Mouse (Mus musculus) kidney, postnatal 0 days (tissue): Measurements from ENCODE around the gene Slc24a1. TPM values are rescaled to one million over a fixed set of nuclear protein-coding genes. Genes with fewer than 3 reads are reported as not detected.

Source experiments
- ATAC-seq: fragments of 200-750 bp; cut with Nextera tagmentation; replicated peaks from 2 replicates; pipeline ENCODE4 v1.8.0; 2017; ENCODE audit warnings: low read depth, moderate number of reproducible peaks, moderate TSS enrichment, moderate library complexity; ENCODE audit not compliant: low FRiP score
- DNase-seq: peaks from one replicate; pipeline ENCODE4 v3.0.0-alpha.2; 2016; ENCODE audit warnings: low spot score
- H3K27ac ChIP-seq: fragments of 300-500 bp; sonication (generic); 2 replicates; pipeline ENCODE4 v1.5.1; 2014; ENCODE audit warnings: mild to moderate bottlenecking
- H3K27me3 ChIP-seq: fragments of 300-500 bp; sonication (generic); 2 replicates; pipeline ENCODE4 v1.6.1; 2014; ENCODE audit warnings: low read length, mixed read lengths; ENCODE audit not compliant: insufficient read depth
- H3K36me3 ChIP-seq: fragments of 300-500 bp; sonication (generic); 2 replicates; pipeline ENCODE4 v1.6.1; 2014; ENCODE audit warnings: low read length, mixed read lengths; ENCODE audit not compliant: insufficient read depth
- H3K4me1 ChIP-seq: fragments of 300-500 bp; sonication (generic); replicated peaks from 2 replicates; pipeline ENCODE4 v1.6.1; 2014; ENCODE audit warnings: antibody characterized with exemption, low read length, mixed read lengths; ENCODE audit not compliant: insufficient read depth
- H3K4me2 ChIP-seq: fragments of 300-500 bp; sonication (generic); 2 replicates; pipeline ENCODE4 v1.6.1; 2014; ENCODE audit warnings: mild to moderate bottlenecking, low read length, moderate library complexity, mixed read lengths
- H3K4me3 ChIP-seq: fragments of 300-500 bp; sonication (generic); replicated peaks from 2 replicates; pipeline ENCODE4 v1.5.1; 2014; ENCODE audit warnings: low read depth, low read length
- H3K9ac ChIP-seq: fragments of 300-500 bp; sonication (generic); 2 replicates; pipeline ENCODE4 v1.6.1; 2014; ENCODE audit warnings: low read depth, low read length
- H3K9me3 ChIP-seq: fragments of 300-500 bp; sonication (generic); replicated peaks from 2 replicates; pipeline ENCODE4 v1.6.1; 2016; ENCODE audit warnings: low read length, inconsistent platforms, mixed read lengths
- CTCF ChIP-seq: IDR thresholded peaks from 2 replicates; pipeline ENCODE4 v1.5.1; 2016; ENCODE audit warnings: antibody characterized with exemption, low read depth, mild to moderate bottlenecking, moderate library complexity
- WGBS: fragments of 180-500 bp; shearing (Covaris S2); extraction: QIAGEN DNeasy Blood & Tissue Kit; methylation state at CpG from one replicate; pipeline ENCODE4 v1.1.7; 2014; 5-methylcytosine and 5-hydroxymethylcytosine counted together
- polyA plus RNA-seq: library from polyadenylated mRNA; unstranded; fragments of >200 nt; fragmentation: Nextera tagmentation; extraction: Ambion mirVana; gene quantifications from 2 replicates; pipeline ENCODE4 v1.2.1, GENCODE M21; 2015

The Slc24a1 gene
- polyA plus RNA-seq, 1 experiment from 2014 or later = not detected

DNA sequence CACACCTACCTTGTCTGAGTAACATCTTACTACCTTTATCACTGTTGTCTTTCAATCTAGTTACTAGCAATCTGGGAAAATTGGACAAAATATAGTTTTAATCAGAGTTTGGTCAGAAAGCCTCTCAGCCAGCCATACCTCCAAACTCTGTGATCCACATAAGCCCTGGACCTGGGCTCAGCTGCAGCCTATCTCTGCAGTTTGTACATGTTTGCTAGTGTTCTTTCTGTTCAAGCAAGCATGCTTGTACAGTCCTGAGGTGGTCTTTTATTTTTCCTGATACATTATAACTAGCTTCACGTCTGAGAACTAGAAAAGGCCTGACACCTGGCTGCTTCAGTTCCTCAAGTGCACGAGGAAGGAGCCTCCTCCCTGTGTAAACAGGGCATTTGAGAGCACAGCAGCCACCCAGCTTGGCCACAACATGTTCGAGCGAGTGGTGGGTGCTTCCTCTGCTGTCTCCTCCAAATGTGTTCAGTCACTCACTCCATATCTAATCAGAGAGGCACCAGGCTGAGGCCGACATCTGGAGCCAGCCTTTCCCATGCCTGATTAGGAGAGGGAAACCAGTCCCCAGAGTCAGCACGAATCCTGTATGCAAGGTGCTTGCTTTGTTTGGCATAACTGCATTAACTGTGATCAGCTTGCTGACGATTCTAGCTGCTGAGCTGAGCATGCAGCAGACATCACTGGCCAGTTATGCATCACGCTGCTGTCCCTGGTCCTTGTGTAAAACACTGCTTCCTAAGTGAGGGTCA, 33.8 kb upstream of the Slc24a1 start:
- WGBS = 83% methylated on average over 8 of the region's 8 CpGs
- Histone ChIP-seq H3K9me3 (no peaks in the 10 kb centered on the region), H3K4me2 (no peak overlapping the region), H3K27ac (no peak overlapping the region), H3K27me3 (no peaks in the 10 kb centered on the region), H3K36me3 (peaks cover 77% of the 10 kb centered on the region), H3K4me1 (no peaks in the 10 kb centered on the region), H3K9ac (no peak overlapping the region), H3K4me3 (no peak overlapping the region)
- TF ChIP-seq CTCF = no peak
- ATAC-seq (no peak), DNase-seq (no peak)

DNA sequence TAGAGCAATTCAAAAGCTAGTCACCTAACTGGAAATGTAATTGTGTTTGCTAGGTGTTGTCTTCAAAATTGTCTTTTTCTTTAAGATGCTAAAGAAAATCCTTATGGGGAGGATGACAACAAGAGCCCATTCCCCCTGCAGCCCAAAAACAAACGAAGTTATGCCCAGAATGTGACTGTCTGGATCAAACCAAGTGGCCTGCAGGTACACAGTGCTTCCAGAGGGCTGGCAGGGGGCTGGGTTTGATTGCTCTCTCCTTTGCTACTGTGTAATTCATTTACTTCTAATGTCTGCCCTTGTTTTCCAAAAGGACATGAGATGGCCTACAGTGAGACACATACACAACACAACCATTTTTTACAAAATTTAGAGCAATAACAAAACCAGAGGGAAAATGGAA, 30.5 kb upstream of the Slc24a1 start:
- Histone ChIP-seq H3K4me2 (no peak overlapping the region), H3K27me3 (no peaks in the 10 kb centered on the region), H3K9me3 (no peaks in the 10 kb centered on the region), H3K4me1 (no peaks in the 10 kb centered on the region), H3K9ac (no peak overlapping the region), H3K27ac (no peak overlapping the region), H3K36me3 (peaks cover 83% of the 10 kb centered on the region), H3K4me3 (no peak overlapping the region)
- ATAC-seq (no peak), DNase-seq (no peak)
- no peak for TF ChIP-seq CTCF
- WGBS = 78% methylated on average over 1 of the region's 1 CpGs

DNA sequence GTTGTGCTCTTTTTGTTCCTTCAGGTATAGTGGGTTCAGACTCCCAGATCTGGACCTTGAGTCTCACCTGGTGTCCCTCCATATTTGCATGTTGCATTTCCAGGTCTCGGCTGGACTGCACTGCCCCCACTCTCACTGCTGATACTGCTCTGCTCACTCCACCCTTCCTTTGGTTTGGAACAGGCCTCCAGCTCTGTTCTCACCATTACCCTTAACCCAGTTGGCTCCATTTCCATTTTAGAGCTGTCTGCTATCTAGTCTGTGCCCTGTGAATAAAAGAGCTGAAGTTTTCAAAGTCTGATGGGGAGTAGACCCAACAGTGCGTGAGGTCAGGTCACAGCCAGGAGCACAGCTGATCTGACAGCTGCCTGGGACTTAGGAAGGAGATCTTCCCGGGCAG, 29.1 kb upstream of the Slc24a1 start:
- no peaks in the 10 kb centered on the region for H3K27me3 ChIP-seq
- TF ChIP-seq CTCF = no peak
- no peak for ATAC-seq
- H3K4me1 ChIP-seq = no peaks in the 10 kb centered on the region
- no peak for DNase-seq
- 73% methylated on average over 3 of the region's 3 CpGs for WGBS
- H3K36me3 ChIP-seq = peaks cover 85% of the 10 kb centered on the region
- no peak overlapping the region for H3K9ac ChIP-seq
- H3K4me2 ChIP-seq = no peak overlapping the region
- H3K9me3 ChIP-seq = no peaks in the 10 kb centered on the region
- H3K27ac ChIP-seq = no peak overlapping the region
- no peak overlapping the region for H3K4me3 ChIP-seq

DNA sequence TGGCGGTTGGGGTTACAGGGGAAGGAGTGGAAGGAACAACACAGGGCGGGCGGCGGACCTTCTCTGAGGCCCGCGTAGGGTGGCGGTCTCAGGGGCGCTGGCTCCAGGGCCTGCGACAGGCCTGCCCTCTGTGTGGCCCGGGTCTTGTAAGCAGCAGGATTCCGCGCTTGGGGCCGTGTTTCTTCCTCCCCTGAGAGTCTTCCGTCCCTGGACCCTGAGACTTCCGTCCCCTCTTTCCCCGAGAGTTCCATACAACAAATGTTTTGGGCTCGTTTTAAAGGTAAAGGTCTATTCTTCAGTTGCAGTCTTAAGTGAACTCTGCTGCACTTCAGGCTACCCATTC, 9.5 kb upstream of the Slc24a1 start:
- Histone ChIP-seq H3K4me2 (peak overlapping the region; percentile 76), H3K4me3 (peak overlapping the region; percentile 70), H3K27ac (peak overlapping the region; percentile 91), H3K4me1 (peaks cover 8% of the 10 kb centered on the region), H3K36me3 (0 out of 2 replicates have a peak, but pooled peaks cover 12% of the 10 kb centered on the region), H3K9me3 (no peaks in the 10 kb centered on the region), H3K27me3 (no peaks in the 10 kb centered on the region), H3K9ac (peak overlapping the region; percentile 90)
- peak; percentile 84 for DNase-seq
- under 1% methylated on average over 17 of the region's 17 CpGs for WGBS
- TF ChIP-seq CTCF = no peak
- peak; percentile 83 for ATAC-seq

DNA sequence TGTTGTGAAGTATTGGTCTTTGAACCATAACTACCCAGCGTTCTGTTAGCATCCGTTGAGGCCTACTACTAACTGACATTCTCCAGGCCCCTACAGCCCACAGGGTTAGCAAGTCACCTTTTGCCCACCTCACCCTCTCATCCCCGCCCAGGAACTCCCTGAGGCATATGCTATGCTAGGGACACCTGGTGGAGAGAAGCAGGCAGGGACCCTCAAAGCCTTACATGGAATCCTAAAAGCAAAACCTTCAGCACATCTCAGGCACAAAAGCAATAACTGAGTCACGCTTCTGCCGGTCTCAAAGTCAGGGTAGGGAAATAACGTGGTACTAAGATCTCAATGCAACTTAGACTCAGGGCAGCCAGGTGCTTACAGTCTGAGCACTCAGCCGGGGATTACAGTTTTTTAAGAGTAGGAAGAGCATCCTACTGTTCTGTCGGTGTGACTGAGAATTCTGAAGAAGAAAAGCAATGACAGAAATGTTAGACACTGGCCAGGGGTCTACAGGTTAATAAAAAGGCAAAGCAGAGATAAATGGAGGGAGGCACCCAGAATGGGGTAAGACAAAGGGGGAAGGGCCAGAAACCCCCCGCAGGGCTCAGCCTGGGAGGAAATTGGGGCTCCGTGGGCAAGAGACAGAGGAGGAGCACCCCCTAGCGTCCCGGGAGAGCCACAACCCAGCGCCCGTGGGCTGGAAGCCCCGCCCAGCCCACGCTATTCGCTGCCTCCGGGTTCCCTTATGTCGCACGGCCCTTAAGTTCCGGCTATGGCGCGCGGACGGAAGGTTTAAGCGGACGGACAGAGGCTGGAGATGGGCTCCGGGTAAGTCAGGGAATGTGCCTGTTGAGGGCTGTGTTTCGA, 8.9 kb upstream of the Slc24a1 start, which contains the start of gene Ints14:
Gene Ints14 (plus strand): TSS at position 789 of the 861 bp plus-strand sequence.
- peak; percentile 97 for DNase-seq
- Histone ChIP-seq H3K27me3 (no peaks in the 10 kb centered on the region), H3K4me2 (peak within 1 kb of the TSS; percentile 76), H3K9ac (peak within 1 kb of the TSS; percentile 90), H3K4me3 (peak within 1 kb of the TSS; percentile 70), H3K27ac (peak within 1 kb of the TSS; percentile 91), H3K9me3 (no peaks in the 10 kb centered on the region), H3K4me1 (peaks cover 8% of the 10 kb centered on the region), H3K36me3 (0 out of 2 replicates have a peak, but pooled peaks cover 7% of the 10 kb centered on the region)
- peak; percentile 95 for ATAC-seq
- 3% methylated on average over 29 of the region's 29 CpGs for WGBS
- TF ChIP-seq CTCF = peak; percentile 85

DNA sequence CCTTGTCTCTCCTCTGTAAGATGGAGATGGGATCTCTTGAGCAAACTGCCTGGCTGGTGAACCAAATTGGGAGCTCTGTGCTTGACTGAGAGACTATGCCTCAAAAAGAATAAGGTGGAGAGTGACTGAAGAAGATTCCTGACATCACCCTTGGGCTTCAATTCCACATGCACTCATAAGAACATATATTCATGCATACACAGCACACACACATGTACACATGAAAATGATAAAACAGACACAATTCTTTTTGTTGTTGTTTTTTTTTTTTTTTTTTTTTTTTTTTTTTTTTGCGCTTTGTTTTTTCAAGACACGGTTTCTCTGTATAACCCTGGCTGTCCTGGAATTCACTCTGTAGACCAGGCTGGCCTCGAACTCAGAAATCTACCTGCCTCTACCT, 5.9 kb upstream of the Slc24a1 start:
- Histone ChIP-seq H3K27me3 (no peaks in the 10 kb centered on the region), H3K9me3 (no peaks in the 10 kb centered on the region), H3K4me1 (peaks cover 8% of the 10 kb centered on the region), H3K9ac (no peak overlapping the region), H3K27ac (no peak overlapping the region), H3K4me2 (no peak overlapping the region), H3K36me3 (no peaks in the 10 kb centered on the region), H3K4me3 (no peak overlapping the region)
- DNase-seq = no peak
- ATAC-seq = no peak
- TF ChIP-seq CTCF = no peak
- WGBS = 85% methylated on average over 3 of the region's 3 CpGs
